Mouse (Mus musculus) cerebellum, adult 11 months (tissue): ENCODE data around the gene Zfp146.
"Not testable (repeated sequence)": the region's sequence is repeated elsewhere in the genome, so short reads cannot be mapped to it uniquely, and the experiment has no call there.

Experiments used
- DNase-seq: peaks from one replicate; pipeline ENCODE4 v3.0.0; 2022

The Zfp146 gene

GRCm38 (mm10) chr7:30121308-30122187, 48.0 kb downstream of the Zfp146 start, which contains the start of gene Zfp382:
TSS of gene Zfp382 (plus strand) at chr7:30121942.
- peak; percentile 90 for DNase-seq

GRCm38 (mm10) chr7:30117935-30118334, 51.6 kb downstream of the Zfp146 start:
- DNase-seq, result not testable (repeated sequence)

DNA sequence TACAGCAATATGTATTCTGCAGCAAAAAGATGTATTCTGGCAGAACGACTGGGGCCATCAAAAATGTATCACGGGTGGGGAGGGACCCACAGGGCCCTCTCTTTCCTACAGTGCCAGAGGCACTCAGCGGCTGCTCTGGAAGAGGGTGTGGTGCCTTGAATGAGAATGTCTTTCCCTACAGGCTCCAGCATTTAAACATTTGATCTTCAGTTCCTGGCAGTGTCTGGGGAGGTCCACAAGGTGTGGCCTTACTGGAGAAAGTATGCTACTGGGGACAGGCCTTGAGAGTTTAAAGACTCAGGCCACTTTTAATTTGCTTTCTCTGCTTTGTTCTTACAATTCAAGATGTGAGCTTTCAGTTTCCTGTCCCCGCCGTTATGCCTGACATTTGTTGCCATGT, 53.5 kb downstream of the Zfp146 start:
- no peak for DNase-seq
